Mouse (Mus musculus): ENCODE results near the gene Slc39a11.

Gene Slc39a11

GRCm38 (mm10) chr11:113283376-113283811 is 366.5 kb downstream of the Slc39a11 start:
- DNase-seq (ENCODE audit: low spot score) = peak; percentile 37

- no peak for DNase-seq (ENCODE audit: low spot score)
These were observed 371.6 kb downstream of the Slc39a11 start for GRCm38 (mm10) chr11:113278238-113278637.

GRCm38 (mm10) chr11:113277034-113277612 is 372.8 kb downstream of the Slc39a11 start:
- no peak for DNase-seq (ENCODE audit: low spot score)

- no peak for DNase-seq (ENCODE audit: low spot score)
These were observed 373.4 kb downstream of the Slc39a11 start for GRCm38 (mm10) chr11:113276518-113276917.

GRCm38 (mm10) chr11:113274037-113274436 is 375.8 kb downstream of the Slc39a11 start:
- DNase-seq (ENCODE audit: low spot score) = no peak

- DNase-seq (ENCODE audit: low spot score) = no peak
These were observed 378.0 kb downstream of the Slc39a11 start for GRCm38 (mm10) chr11:113271857-113272256.

- no peak for DNase-seq (ENCODE audit: low spot score)
These were observed 381.0 kb downstream of the Slc39a11 start for GRCm38 (mm10) chr11:113268831-113269319.

- DNase-seq (ENCODE audit: low spot score) = no peak
These were observed 382.2 kb downstream of the Slc39a11 start for GRCm38 (mm10) chr11:113267516-113268230.

GRCm38 (mm10) chr11:113266706-113267105 is 383.2 kb downstream of the Slc39a11 start:
- no peak for DNase-seq (ENCODE audit: low spot score)

- no peak for DNase-seq (ENCODE audit: low spot score)
These were observed 384.3 kb downstream of the Slc39a11 start for GRCm38 (mm10) chr11:113265567-113265966.

- DNase-seq (ENCODE audit: low spot score) = no peak
These were observed 385.9 kb downstream of the Slc39a11 start for GRCm38 (mm10) chr11:113263971-113264370.

GRCm38 (mm10) chr11:113262062-113262461 is 387.8 kb downstream of the Slc39a11 start:
- DNase-seq (ENCODE audit: low spot score) = no peak

GRCm38 (mm10) chr11:113261421-113261820 is 388.5 kb downstream of the Slc39a11 start:
- no peak for DNase-seq (ENCODE audit: low spot score)

GRCm38 (mm10) chr11:113259712-113260382 is 390.0 kb downstream of the Slc39a11 start:
- no peak for DNase-seq (ENCODE audit: low spot score)

GRCm38 (mm10) chr11:113258016-113258415 is 391.9 kb downstream of the Slc39a11 start:
- DNase-seq (ENCODE audit: low spot score) = no peak

- no peak for DNase-seq (ENCODE audit: low spot score)
These were observed 395.2 kb downstream of the Slc39a11 start for GRCm38 (mm10) chr11:113254653-113255052.

GRCm38 (mm10) chr11:113253169-113253568 is 396.7 kb downstream of the Slc39a11 start:
- DNase-seq (ENCODE audit: low spot score) = no peak

- DNase-seq (ENCODE audit: low spot score) = no peak
These were observed 398.7 kb downstream of the Slc39a11 start for GRCm38 (mm10) chr11:113251172-113251571.

- DNase-seq (ENCODE audit: low spot score) = no peak
These were observed 403.4 kb downstream of the Slc39a11 start for GRCm38 (mm10) chr11:113246475-113246874.

GRCm38 (mm10) chr11:113245666-113246065 is 404.2 kb downstream of the Slc39a11 start:
- no peak for DNase-seq (ENCODE audit: low spot score)

GRCm38 (mm10) chr11:113234432-113234831 is 415.4 kb downstream of the Slc39a11 start:
- no peak for DNase-seq (ENCODE audit: low spot score)

- no peak for DNase-seq (ENCODE audit: low spot score)
These were observed 417.8 kb downstream of the Slc39a11 start for GRCm38 (mm10) chr11:113232049-113232448.
